Mouse (Mus musculus): ENCODE results near the gene Smad3. TPM values are rescaled to one million over a fixed set of nuclear protein-coding genes. Genes with fewer than 3 reads are reported as not detected.
A peak's percentile ranks its signal among the peaks of the same experiment; 100 is the strongest.

The Smad3 gene
- polyA plus RNA-seq, 1 experiment from 2014 or later, result 7.0 TPM

DNA sequence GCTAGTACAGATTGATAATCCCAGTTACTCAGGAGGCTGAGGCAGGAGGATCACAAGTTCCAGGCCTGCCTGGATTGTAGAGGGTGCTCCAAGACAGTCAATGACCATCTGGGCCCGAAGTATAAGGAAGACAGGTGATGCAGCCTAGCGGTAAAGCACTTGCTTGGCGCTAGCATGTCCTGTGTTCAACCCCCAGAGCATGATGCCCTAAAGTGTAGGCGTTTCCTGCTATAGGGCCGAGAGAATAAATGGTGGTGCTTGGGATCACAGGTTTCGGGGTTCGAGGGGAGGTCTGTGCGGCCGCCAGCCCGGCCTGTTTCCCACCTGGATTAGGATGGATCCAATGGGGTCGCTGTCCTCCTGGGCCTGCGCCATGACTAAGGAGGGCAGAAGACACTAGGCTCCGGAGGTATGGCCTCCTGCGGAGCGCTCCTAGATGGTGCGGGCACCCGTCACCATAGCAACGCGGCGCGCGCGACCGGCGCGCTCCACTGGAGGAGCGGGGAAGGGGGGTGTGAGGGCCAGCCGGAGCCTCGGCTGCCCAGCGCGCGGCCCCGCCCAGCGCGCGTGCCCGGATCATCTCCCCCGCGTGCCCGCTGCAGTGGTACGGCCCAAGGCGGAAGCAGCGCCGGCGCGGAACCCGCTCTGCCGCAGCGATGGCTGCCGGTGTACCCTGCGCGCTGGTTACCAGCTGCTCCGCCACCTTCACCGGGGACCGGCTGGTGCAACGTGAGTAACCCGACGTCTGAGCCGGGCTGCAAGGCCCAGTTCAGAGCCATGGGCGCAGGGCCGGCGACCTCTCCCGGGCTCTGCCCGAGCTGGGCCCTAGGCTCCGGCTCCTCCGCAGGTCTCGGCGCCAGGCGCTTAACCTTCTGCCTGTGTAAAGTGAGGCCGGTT lies 155.5 kb downstream of the Smad3 start, which contains the start of the genes Iqch and Aagab:
Gene Iqch (minus strand): TSS at position 451 of the 897 bp plus-strand sequence.
Gene Aagab (plus strand): TSS at position 618 of the 897 bp plus-strand sequence.
- H3K4me3 ChIP-seq, result peak within 1 kb of the TSS; percentile 86
- no peaks in the 10 kb centered on the region for H3K9me3 ChIP-seq
- peak within 1 kb of the TSS; percentile 73 for H3K4me2 ChIP-seq (replicated peaks)
- ATAC-seq (replicated peaks), result peak; percentile 99
- H3K9ac ChIP-seq (replicated peaks), result peak within 1 kb of the TSS; percentile 90
- 1% methylated on average over 70 of the region's 70 CpGs for WGBS
- no peaks in the 10 kb centered on the region for H3K27me3 ChIP-seq
- no peaks in the 10 kb centered on the region for H3K36me3 ChIP-seq
- H3K27ac ChIP-seq (replicated peaks), result peak within 1 kb of the TSS; percentile 63
- peaks cover 16% of the 10 kb centered on the region for H3K4me1 ChIP-seq

Other genes with a start within 250 kb of the Smad3 start
- 0.13 and 0.15 TPM in 2 replicates for gene Iqch, start 155.5 kb downstream of the Smad3 start, polyA plus RNA-seq (2015; fragmentation: Nextera tagmentation; extraction: Ambion mirVana)
- 52.3 and 56.6 TPM in 2 replicates for gene Aagab, start 155.3 kb downstream of the Smad3 start, polyA plus RNA-seq (2015; fragmentation: Nextera tagmentation; extraction: Ambion mirVana)

All from forebrain, embryonic 15.5 days (tissue).